Mouse (Mus musculus): ENCODE data around the gene Eri3.

GRCm38 (mm10) chr4:117705361-117705760 is 155.2 kb downstream of the Eri3 start:
- TF ChIP-seq POLR2A (IDR thresholded peaks at IDR 0.05; ENCODE audit: insufficient read length, low read depth) (no peak), POLR2AphosphoS2 (IDR thresholded peaks at IDR 0.05; ENCODE audit: insufficient read length, low read depth) (no peak), MYOD1 (IDR thresholded peaks at IDR 0.05; ENCODE audit: control insufficient read depth in 1 of 3, insufficient read length in 2 of 3, low read depth in 2 of 3) (no peak), USF1 (IDR thresholded peaks at IDR 0.05; ENCODE audit: low read depth) (no peak), CEBPB (IDR thresholded peaks at IDR 0.05; ENCODE audit: insufficient read depth, poor library complexity, severe bottlenecking) (no peak), MAX (IDR thresholded peaks at IDR 0.05; ENCODE audit: low read depth) (no peak), TCF3 (IDR thresholded peaks at IDR 0.05; ENCODE audit: insufficient read length, low read depth) (no peak)

Data from myocyte (in vitro differentiated cells).